Comparison of ENCODE assay signal across 7 mouse cellular contexts in the genomic region with DNA sequence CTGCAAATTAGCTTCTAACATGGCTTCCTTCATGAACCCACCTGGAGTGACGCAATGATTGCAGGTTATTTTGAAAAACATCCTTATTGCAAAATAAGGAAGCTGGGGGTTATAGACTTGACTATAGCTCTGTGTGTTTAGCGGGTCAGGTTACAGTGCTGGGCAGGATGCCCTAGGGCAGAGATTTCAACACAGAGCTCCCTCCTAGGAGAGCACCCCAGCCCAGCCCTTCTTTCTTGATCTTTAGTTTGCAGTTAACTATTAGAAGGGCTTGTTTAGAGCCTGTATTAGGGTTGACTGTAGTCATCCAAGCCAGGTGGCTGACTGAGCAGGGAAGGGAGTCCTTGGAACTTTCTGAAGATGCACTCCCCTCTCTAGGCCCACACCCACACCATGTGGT. TPM values are rescaled to one million over a fixed set of nuclear protein-coding genes. Genes with fewer than 3 reads are reported as not detected.
DNase-seq lines count a peak whose midpoint lies in the region; ATAC-seq and TF ChIP-seq lines count a peak whose summit lies in the region.
"Not testable (repeated sequence)": the region's sequence is repeated elsewhere in the genome, so short reads cannot be mapped to it uniquely, and the experiment has no call there.

No protein-coding gene starts in this region.

- not testable (repeated sequence) for H3K36me3 ChIP-seq in embryonic facial prominence, embryonic 15.5 days; intestine, postnatal 0 days (ENCODE audit: control insufficient read depth, insufficient read depth); lung, embryonic 14.5 days (ENCODE audit: insufficient read depth)

- not testable (repeated sequence) for H3K27me3 ChIP-seq in embryonic facial prominence, embryonic 15.5 days; intestine, postnatal 0 days (replicated peaks; ENCODE audit: control insufficient read depth, insufficient read depth, low read length); lung, embryonic 14.5 days (ENCODE audit: insufficient read depth, low read length)

- 21% methylated on average over 1 of the region's 2 CpGs for WGBS in embryonic facial prominence, embryonic 15.5 days
- WGBS in intestine, postnatal 0 days = no CpG with 5 or more reads among the region's 2 CpGs
- WGBS in lung, embryonic 14.5 days = 50% methylated on average over 1 of the region's 2 CpGs

- not testable (repeated sequence) for H3K9ac ChIP-seq in embryonic facial prominence, embryonic 15.5 days; intestine, postnatal 0 days (ENCODE audit: low read depth, low read length); lung, embryonic 14.5 days

- H3K27ac ChIP-seq in embryonic facial prominence, embryonic 15.5 days (replicated peaks); intestine, postnatal 0 days (ENCODE audit: low read depth, low read length); lung, embryonic 14.5 days (ENCODE audit: low read depth): not testable (repeated sequence)

- peak; percentile 75 for DNase-seq in adrenal gland, postnatal 14 days
- DNase-seq in kidney, postnatal 10 days = peak; percentile 18
- not testable (repeated sequence) for DNase-seq in lung, embryonic 14.5 days
- DNase-seq in lung, postnatal 36 days = peak; percentile 92
- DNase-seq in ovary, postnatal 36 days (ENCODE audit: low spot score) = peak; percentile 28

- ATAC-seq in embryonic facial prominence, embryonic 15.5 days (ENCODE audit: insufficient number of reproducible peaks, low FRiP score, low TSS enrichment, low read depth) = peak; percentile 76
- ATAC-seq in intestine, postnatal 0 days = peak; percentile 79
- ATAC-seq in lung, embryonic 14.5 days (ENCODE audit: insufficient read depth) = peak; percentile 61; the same call in 1 of the 2 replicates

- not testable (repeated sequence) for H3K4me3 ChIP-seq in embryonic facial prominence, embryonic 15.5 days (replicated peaks); intestine, postnatal 0 days (ENCODE audit: low read depth, low read length); lung, embryonic 14.5 days (ENCODE audit: low read depth, low read length)

- not testable (repeated sequence) for TF ChIP-seq CTCF in intestine, postnatal 0 days (IDR thresholded peaks at IDR 0.05; ENCODE audit: low read depth); lung, embryonic 14.5 days (IDR thresholded peaks at IDR 0.05; ENCODE audit: low read depth)

- not testable (repeated sequence) for H3K4me1 ChIP-seq in embryonic facial prominence, embryonic 15.5 days; intestine, postnatal 0 days (replicated peaks; ENCODE audit: control insufficient read depth, insufficient read depth, low read length); lung, embryonic 14.5 days (ENCODE audit: insufficient read depth)

- not testable (repeated sequence) for H3K9me3 ChIP-seq in embryonic facial prominence, embryonic 15.5 days (replicated peaks); intestine, postnatal 0 days (ENCODE audit: control insufficient read depth); lung, embryonic 14.5 days (ENCODE audit: low read depth, low read length)

- H3K4me2 ChIP-seq in embryonic facial prominence, embryonic 15.5 days (replicated peaks); intestine, postnatal 0 days (replicated peaks; ENCODE audit: low read depth); lung, embryonic 14.5 days: not testable (repeated sequence)

RNA-seq across cellular contexts. Expression of a gene that starts 22.9 kb away (rescaled TPM):
- 109 and 133 TPM in 2 replicates for total RNA-seq in adrenal gland, postnatal 14 days (2021)
- polyA plus RNA-seq in embryonic facial prominence, embryonic 15.5 days (2015; fragmentation: Nextera tagmentation; extraction: Ambion mirVana) = 467 and 526 TPM in 2 replicates
- polyA plus RNA-seq in intestine, postnatal 0 days (2015; fragmentation: Nextera tagmentation; extraction: Ambion mirVana) = 725 and 769 TPM in 2 replicates
- polyA plus RNA-seq in lung, embryonic 14.5 days (2014; fragmentation: Nextera tagmentation; extraction: Ambion mirVana) = 579 and 584 TPM in 2 replicates
